ENCODE assay signal across 24 mouse cellular contexts in the genomic region with DNA sequence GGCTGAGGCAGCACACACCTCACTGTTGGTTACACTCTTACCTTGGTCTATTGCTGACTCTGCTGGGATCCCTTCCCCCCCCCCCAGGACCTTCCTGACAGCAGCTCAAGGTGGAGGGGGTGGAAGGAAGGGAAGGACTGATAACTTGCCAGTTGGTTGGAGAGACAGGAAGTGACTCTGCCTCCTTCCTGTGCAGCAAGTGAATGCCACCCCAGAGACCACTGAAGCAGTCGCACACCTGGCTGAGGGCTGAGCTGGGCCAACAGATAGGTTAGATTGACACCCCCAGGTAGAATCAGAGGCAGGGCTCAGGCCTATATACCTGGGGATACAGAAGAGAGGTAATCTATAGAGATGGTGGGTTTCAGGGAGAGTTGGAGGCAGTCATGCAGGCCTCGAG. TPM values are rescaled to one million over a fixed set of nuclear protein-coding genes. Genes with fewer than 3 reads are reported as not detected.
"Had no signal": no experiment of that assay in that cellular context is flagged by ENCODE, and none has a peak within 500 bp of the region (broad histone marks: within the 10 kb centered on the region; RNA-seq: fewer than 3 reads in every experiment).

No protein-coding gene starts in this region.

- DNase-seq: kidney, adult 11 months; kidney, adult 8-10 months; kidney, postnatal 10 days; kidney, postnatal 36 days; liver; lung, adult 18-20 months; lung, postnatal 10 days; lung, postnatal 36 days; midbrain, embryonic 14.5 days; right cerebral cortex, adult 18-20 months; right cerebral cortex, postnatal 14 days; right cerebral cortex, postnatal 4 days had no signal

- H3K4me3 ChIP-seq: intestine, embryonic 15.5 days; kidney, embryonic 15.5 days; limb, embryonic 10.5 days; limb, embryonic 13.5 days; liver, embryonic 12.5 days; liver, embryonic 15.5 days; lung, embryonic 15.5 days; megakaryocyte, embryonic 14.5 days; midbrain, embryonic 10.5 days; neural tube, embryonic 12.5 days; neural tube, embryonic 15.5 days; stomach, embryonic 15.5 days had no signal

- H3K36me3 ChIP-seq: intestine, embryonic 15.5 days; kidney, embryonic 15.5 days; limb, embryonic 10.5 days; limb, embryonic 13.5 days; liver, embryonic 12.5 days; liver, embryonic 15.5 days; lung, embryonic 15.5 days; midbrain, embryonic 10.5 days; neural tube, embryonic 12.5 days; stomach, embryonic 15.5 days had no signal

- H3K4me1 ChIP-seq: kidney, embryonic 15.5 days; limb, embryonic 10.5 days; limb, embryonic 13.5 days; liver, embryonic 15.5 days; lung, embryonic 15.5 days; midbrain, embryonic 10.5 days; neural tube, embryonic 12.5 days; stomach, embryonic 15.5 days had no signal

- H3K27ac ChIP-seq: intestine, embryonic 15.5 days; kidney, embryonic 15.5 days; limb, embryonic 10.5 days; limb, embryonic 13.5 days; liver, embryonic 12.5 days; liver, embryonic 15.5 days; lung, embryonic 15.5 days; midbrain, embryonic 10.5 days; neural tube, embryonic 12.5 days; neural tube, embryonic 15.5 days; stomach, embryonic 15.5 days had no signal

- H3K27me3 ChIP-seq: intestine, embryonic 15.5 days; kidney, embryonic 15.5 days; liver, embryonic 12.5 days; liver, embryonic 15.5 days; lung, embryonic 15.5 days; neural tube, embryonic 12.5 days; neural tube, embryonic 15.5 days; stomach, embryonic 15.5 days had no signal

RNA-seq across cellular contexts. Expression of gene Ngb, which starts 10.4 kb away (rescaled TPM):
- polyA plus RNA-seq: liver, embryonic 15.5 days had no signal
